Mouse (Mus musculus) adrenal gland, adult (tissue): ENCODE results near the gene Gm49368.
A peak's percentile ranks its signal among the peaks of the same experiment; 100 is the strongest.

ENCODE experiments used
- DNase-seq, 2 experiments: peaks; one replicate each; pipeline ENCODE4 v3.0.0; 2022 to 2023; ENCODE audit warnings: low spot score in 1 of 2; ENCODE audit not compliant: inconsistent age in 2 of 2

The Gm49368 gene

GRCm38 (mm10) chr7:128056917-128057444, 5.5 kb upstream of the Gm49368 start:
- DNase-seq, result no peak

DNA sequence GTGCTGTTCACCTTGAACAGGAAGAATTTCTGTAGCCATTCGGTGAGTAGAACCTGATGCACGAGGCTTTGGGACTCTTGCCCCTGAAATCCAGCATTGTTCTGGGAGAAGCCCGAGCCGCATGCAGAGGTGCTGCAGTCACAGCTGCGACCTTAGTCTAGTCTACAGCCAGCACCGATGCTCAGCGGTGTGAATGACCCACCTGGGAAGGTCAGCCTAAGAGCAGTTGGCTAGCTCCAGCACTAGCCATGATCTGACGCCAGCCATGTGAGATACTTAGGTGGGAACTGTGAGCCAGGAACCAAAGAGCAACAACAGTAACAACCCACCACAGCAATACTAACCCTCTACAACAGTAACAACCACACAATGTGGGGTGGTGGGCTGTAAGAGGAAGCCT, 4.6 kb upstream of the Gm49368 start:
- DNase-seq, result no peak

DNA sequence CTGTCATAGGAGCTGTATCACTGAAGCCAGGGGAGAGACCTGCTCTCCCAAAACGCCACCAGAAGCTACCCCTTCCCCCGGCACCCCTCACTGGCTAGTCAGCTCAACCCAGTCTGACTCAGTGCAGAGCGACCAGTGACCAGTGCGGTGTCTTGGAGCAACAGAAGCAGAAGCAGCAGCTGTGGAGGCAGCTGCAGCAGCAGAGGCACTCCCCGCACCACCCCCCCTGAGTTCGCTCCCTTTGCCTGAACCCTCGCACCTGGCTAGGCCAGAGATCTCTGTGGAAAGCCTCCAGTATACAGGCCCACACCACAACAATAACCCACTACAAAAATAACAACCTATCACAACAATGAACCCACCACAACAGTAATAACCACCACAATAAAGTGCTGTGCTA, 3.9 kb upstream of the Gm49368 start:
- DNase-seq, result no peak

- DNase-seq, result no peak
Measured at GRCm38 (mm10) chr7:128059091-128059490, 3.4 kb upstream of the Gm49368 start.

- DNase-seq, result no peak
Measured at GRCm38 (mm10) chr7:128063211-128063781, 813 bp downstream of the Gm49368 start.

DNA sequence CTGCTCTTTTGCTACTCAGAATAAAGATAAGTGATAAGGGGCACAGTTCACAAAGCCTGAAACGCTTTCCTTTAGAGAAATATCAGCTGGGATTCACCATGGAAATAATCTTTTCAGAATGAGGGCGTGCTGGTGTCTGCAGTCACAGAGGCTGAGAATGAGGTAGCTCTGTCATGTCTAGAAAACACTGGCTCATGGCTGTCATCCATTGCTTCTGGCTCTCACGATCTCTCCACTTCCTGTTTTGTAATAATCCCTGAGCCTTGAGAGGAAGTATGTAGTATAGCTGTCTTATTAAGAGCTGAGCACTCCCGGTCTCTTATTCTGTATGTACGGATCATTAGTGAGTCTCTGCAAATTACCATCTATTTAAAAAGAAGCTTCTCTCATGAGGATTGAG, 3.1 kb downstream of the Gm49368 start:
- no peak for DNase-seq

DNA sequence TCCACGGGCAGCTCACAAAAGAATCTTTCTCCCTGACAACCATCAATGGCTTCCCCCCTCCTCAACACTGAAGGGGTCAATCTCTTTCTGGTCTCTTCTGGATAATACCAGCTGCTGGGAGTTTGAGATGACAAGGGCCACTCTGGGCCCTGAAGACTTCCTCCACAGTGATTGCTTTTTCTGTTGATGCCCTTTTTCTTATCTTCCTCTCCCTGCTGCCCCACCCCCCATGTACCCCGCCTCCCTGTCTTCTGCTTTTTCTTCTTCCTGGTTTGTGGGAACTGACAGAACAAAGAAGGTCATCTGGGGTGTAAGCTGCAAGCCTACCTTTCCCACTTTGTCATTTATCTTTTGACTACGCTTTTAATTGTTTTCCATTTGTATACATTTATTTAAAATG, 5.4 kb downstream of the Gm49368 start:
- no peak for DNase-seq

- DNase-seq, result no peak
Measured at GRCm38 (mm10) chr7:128069844-128070243, 7.4 kb downstream of the Gm49368 start.

- no peak for DNase-seq
Measured at GRCm38 (mm10) chr7:128071816-128072215, 9.3 kb downstream of the Gm49368 start.

GRCm38 (mm10) chr7:128080012-128080411, 17.5 kb downstream of the Gm49368 start:
- no peak for DNase-seq

DNA sequence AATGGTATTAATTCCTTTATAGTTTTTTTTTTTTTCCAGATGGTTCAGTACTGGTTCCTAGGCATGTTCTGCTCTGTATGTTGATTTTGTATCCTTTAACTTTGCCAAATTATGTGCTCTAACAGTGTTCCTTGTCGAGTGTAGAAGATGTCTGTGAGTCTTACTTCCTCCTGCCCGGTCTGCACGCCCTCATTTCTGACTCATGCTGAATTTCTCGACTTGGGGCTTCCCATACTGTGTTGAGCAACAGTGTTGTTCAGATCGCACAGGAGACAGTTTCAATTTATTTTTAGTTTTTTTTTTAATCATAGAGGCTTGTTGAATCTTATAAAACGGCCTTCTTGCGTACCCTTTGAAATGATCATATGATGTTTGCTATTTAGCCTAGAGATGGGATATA, 26.7 kb downstream of the Gm49368 start:
- no peak for DNase-seq

GRCm38 (mm10) chr7:128098135-128098534, 35.7 kb downstream of the Gm49368 start:
- no peak for DNase-seq

DNA sequence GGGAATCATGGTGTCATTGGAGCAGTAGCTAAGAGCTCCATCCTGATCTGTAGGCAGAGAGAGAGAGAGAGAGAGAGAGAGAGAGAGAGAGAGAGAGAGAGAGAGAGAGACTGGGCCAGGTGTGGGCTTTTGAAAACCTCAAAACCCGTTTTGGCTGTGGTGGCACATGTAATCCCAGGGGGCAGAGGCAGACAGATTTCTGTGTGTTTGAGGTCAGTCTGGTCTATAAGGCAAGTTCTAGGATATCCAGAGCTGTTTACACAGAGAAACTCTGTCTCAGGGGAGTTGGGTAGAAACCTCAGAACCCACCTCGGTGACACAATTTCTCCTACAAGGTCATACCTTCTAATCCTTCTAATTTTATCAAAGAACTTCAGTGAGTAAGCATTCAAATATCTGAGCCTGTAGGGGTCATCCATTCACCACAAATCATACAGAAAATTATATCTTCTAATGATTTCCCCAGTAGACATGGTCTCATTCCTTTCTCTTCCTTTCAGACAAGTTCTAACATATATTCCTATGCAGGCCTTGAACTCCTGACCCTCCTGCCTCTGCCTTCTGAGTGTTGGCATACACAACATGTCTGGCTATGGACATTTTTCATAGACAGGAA, 38.4 kb downstream of the Gm49368 start:
- DNase-seq, result peak in 1 of 2 experiments; percentile 42

- DNase-seq, result no peak
Measured at GRCm38 (mm10) chr7:128105246-128105645, 42.8 kb downstream of the Gm49368 start.

- DNase-seq, result no peak
Measured at GRCm38 (mm10) chr7:128107462-128107861, 45.0 kb downstream of the Gm49368 start.

DNA sequence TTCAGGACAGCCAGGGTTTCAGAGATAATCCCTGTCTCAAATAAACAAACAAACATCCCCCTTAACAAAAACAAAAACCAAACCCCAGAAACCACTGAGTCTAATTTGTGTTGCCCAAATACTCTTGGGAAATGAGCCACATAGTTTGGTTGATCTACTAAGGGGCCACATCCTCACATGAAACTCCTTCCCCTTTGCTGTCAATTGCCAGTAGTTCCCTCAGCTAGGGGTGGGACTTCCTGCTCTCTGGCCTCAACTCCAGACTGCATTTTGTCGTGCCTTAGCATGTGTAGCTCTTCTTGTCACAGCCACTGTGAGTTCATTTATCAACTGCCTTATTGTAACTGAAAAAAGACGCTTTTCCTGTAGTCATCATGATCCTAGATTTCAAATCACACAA, 47.8 kb downstream of the Gm49368 start:
- DNase-seq, result no peak

GRCm38 (mm10) chr7:128112131-128112530, 49.6 kb downstream of the Gm49368 start:
- DNase-seq, result no peak

DNA sequence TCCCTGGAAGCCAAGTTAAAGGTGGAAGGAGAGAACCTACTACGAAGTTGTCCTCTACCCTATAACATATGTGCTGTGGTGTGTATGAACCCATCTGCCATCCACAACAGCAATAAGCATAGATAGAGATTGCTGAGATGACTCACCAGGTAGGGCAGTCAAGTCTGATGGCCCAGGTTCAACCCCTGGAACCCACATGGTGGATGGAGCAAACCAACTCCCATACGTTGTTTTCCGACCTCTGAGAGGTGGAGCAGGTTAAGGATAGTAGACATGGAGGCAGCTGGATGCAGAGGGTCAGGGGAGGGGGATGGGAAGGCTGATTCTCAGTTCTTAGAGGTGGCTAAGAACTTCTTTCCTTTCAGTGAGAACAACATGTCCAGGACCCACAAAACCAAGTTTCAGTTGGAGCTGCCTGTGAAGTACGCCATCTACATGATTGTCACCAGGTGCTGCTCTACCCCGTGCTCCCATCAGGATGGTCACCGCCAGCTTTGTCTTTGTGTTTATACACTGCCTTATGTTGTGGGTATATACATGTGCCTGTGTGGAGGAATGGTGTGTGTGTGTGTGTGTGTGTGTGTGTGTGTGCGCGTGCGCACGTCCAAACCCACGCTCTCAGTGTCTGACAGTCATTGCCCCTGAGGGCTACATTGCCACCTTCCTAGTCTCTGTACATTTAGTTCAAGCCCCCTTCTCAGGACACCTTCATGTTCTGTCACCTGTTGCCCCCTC, 52.1 kb downstream of the Gm49368 start:
- no peak for DNase-seq

DNA sequence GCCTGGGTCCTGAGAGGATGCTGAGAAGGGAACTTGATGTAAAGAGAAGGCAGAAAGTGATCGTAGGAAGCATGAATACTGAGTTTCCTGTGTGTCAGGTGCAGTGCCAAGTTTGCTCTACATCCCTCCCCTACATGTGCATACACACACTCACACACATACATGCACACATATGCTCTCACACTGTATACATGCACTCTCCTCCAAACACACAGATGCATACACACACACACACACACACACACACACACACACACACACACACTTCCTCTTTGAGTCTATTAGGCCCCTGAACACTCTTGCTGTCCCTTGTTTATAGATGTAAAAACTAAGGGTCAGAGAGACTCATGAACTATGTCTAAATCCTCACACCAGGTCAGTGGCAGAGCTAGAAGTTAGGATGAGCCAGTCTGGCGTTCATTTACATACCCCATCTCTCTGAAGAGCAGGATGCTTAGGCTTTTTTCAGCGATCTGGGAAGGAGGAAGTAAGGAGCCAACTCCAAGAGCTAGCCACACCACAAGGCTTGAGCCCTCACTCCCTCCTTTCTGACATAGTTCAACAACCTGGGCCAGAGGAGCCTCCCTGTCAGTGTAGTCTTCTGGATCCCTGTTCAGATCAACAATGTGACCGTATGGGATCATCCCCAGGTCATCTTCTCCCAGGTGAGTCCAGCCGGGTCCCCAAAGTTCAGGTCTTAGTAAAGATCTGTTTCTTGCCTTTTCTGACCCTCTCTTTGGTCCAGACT, 52.9 kb downstream of the Gm49368 start:
- no peak for DNase-seq

DNA sequence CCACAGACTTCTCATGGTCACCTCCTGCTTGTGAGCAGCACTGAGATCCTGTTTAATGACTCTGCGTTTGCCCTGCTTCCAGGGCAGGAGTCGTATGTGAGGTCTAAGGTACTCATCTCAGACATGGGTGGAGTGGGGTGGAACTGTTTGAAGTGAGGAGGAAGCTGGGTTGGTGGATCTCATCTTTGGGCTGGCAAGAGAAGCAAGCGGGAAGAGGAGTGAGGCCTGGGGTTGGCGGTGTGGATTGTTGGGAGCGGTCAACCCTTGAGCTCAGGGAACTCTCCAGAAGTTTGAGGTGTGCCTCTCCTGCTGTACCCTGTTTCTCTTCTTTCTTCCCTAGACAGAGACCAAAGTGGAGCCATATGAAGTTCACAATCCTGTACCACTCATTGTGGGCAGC, 53.9 kb downstream of the Gm49368 start:
- DNase-seq, result no peak

DNA sequence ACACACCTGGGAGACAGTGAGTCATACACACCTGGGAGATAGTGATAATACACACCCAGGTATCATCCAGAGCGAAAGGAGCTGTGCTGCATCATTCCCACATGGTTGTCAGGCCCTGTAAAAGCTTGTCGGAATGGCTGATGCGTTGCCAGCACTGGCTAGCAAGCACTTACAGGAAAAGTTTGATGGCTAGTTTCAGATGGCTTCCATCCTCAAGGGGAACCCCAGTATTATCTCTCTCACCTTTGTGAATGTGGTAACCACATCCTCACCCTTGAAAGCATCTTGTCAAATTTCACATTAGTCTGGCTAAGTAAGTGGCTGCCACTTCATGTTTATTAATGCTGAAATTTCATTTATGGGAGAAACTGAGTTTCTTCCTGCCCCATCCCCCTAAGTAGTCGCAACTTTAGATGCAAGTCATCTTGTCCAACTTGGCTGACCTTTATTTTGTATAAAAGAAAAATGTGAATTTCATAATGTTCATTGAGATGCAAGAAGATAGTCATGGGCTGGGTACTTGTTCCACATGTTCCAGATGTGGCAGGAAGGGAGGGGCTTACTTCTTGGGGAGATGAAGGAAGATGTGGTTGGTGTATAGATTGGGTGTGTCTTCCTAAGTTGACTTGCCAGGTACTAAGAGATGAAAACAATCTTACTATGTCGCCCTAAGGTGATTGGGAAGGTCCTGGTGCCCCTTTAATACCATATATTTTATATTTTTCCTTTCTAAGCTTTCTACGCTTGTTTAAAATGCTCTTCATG, 57.4 kb downstream of the Gm49368 start:
- no peak for DNase-seq
